Mouse (Mus musculus) kidney, embryonic 15.5 days (tissue): ENCODE measurements around the gene Frs3. TPM values are rescaled to one million over a fixed set of nuclear protein-coding genes. Genes with fewer than 3 reads are reported as not detected.

ENCODE experiments used
- ATAC-seq: fragments of 200-750 bp; cut with Nextera tagmentation; replicated peaks from 2 replicates; pipeline ENCODE4 v1.8.0; 2017; ENCODE audit warnings: moderate TSS enrichment; ENCODE audit not compliant: low FRiP score
- H3K27ac ChIP-seq: fragments of 300-500 bp; sonication (generic); 2 replicates; pipeline ENCODE4 v1.5.1; 2015; ENCODE audit warnings: mild to moderate bottlenecking, inconsistent platforms
- H3K27me3 ChIP-seq: fragments of 300-500 bp; sonication (generic); 2 replicates; pipeline ENCODE4 v1.6.1; 2015; ENCODE audit warnings: inconsistent platforms
- H3K36me3 ChIP-seq: fragments of 300-500 bp; sonication (generic); 2 replicates; pipeline ENCODE4 v1.6.1; 2015; ENCODE audit warnings: inconsistent platforms
- H3K4me1 ChIP-seq: fragments of 300-500 bp; sonication (generic); 2 replicates; pipeline ENCODE4 v1.6.1; 2015; ENCODE audit warnings: inconsistent platforms
- H3K4me2 ChIP-seq: fragments of 300-500 bp; sonication (generic); 2 replicates; pipeline ENCODE4 v1.6.1; 2015; ENCODE audit warnings: moderate library complexity, mild to moderate bottlenecking, inconsistent platforms
- H3K4me3 ChIP-seq: fragments of 300-500 bp; sonication (generic); replicated peaks from 2 replicates; pipeline ENCODE4 v1.5.1; 2015; ENCODE audit warnings: mild to moderate bottlenecking, inconsistent platforms
- H3K9ac ChIP-seq: fragments of 300-500 bp; sonication (generic); 2 replicates; pipeline ENCODE4 v1.6.1; 2015; ENCODE audit warnings: mild to moderate bottlenecking, inconsistent platforms
- H3K9me3 ChIP-seq: fragments of 300-500 bp; sonication (generic); replicated peaks from 2 replicates; pipeline ENCODE4 v1.6.1; 2016; ENCODE audit warnings: inconsistent platforms
- WGBS: fragments of 180-500 bp; shearing (Covaris S2); methylation state at CpG from one replicate; pipeline ENCODE4 v1.1.7; 2015; ENCODE audit warnings: mixed read lengths; 5-methylcytosine and 5-hydroxymethylcytosine counted together
- polyA plus RNA-seq: library from polyadenylated mRNA; unstranded; fragments of >200 nt; fragmentation: Nextera tagmentation; extraction: Ambion mirVana; gene quantifications from 2 replicates; pipeline ENCODE4 v1.2.1, GENCODE M21; 2015

Frs3 gene
- polyA plus RNA-seq, 1 experiment from 2014 or later, result 6.7 TPM

DNA sequence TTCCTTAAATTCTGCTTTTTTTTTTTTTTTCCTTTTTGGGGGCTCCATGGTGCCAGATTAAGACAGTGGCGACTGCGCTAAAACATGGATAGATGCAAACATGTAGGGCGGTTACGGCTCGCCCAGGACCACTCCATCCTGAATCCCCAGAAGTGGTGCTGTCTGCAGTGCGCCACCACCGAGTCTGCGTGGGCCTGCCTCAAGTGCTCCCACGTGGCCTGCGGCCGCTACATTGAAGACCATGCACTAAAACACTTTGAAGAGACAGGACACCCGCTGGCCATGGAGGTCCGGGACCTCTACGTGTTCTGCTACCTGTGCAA is 16.9 kb upstream of the Frs3 start:
- Histone ChIP-seq H3K27me3 (peaks cover 19% of the 10 kb centered on the region; the same call in 1 of the 2 replicates), H3K9me3 (no peaks in the 10 kb centered on the region), H3K4me1 (peaks cover 23% of the 10 kb centered on the region), H3K4me2 (peak overlapping the region; percentile 81), H3K4me3 (peak overlapping the region; percentile 47), H3K36me3 (peaks cover 13% of the 10 kb centered on the region), H3K9ac (peak overlapping the region; percentile 40), H3K27ac (peak overlapping the region; percentile 59; the same call in 1 of the 2 replicates)
- peak; percentile 38 for ATAC-seq
- WGBS, result 14% methylated on average over 14 of the region's 14 CpGs

DNA sequence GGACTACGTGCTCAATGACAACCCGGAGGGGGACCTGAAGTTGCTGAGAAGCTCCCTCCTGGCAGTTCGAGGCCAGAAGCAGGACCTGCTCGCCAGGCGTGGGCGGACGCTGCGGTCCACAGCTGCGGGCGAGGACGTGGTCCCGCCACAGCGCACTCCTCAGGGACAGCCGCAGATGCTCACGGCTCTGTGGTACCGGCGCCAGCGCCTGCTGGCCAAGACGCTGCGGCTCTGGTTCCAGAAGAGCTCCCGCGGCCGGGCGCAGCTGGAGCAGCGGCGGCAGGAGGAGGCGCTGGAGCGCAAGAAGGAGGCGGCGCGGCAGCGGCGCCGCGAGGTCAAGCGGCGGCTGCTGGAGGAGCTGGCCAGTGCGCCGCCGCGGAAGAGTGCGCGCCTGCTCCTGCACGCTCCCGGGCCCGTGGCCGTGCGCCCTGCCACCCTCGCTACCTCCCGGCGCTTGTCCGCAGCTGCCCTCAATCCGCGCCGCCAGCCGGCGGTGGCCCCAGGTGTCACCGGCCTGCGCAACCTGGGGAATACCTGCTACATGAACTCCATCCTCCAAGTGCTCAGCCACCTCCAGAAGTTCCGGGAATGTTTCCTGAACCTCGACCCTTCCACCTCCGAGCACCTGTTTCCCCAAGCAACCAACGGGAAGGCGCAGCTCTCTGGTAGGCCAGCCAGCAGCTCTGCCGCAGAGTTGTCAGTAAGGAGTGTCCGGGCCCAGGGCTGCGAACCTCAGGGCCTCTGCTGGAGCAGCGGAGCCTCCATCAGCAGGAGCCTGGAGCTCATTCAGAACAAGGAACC is 16.3 kb upstream of the Frs3 start:
- peaks cover 23% of the 10 kb centered on the region for H3K4me1 ChIP-seq
- peaks cover 18% of the 10 kb centered on the region for H3K36me3 ChIP-seq
- H3K4me2 ChIP-seq, result peak overlapping the region; percentile 81
- H3K27me3 ChIP-seq, result peaks cover 19% of the 10 kb centered on the region; the same call in 1 of the 2 replicates
- H3K4me3 ChIP-seq, result peak overlapping the region; percentile 47
- no peaks in the 10 kb centered on the region for H3K9me3 ChIP-seq
- peak overlapping the region; percentile 40 for H3K9ac ChIP-seq
- ATAC-seq, result peak; percentile 87
- 4% methylated on average over 68 of the region's 68 CpGs for WGBS
- peak overlapping the region; percentile 59 for H3K27ac ChIP-seq

DNA sequence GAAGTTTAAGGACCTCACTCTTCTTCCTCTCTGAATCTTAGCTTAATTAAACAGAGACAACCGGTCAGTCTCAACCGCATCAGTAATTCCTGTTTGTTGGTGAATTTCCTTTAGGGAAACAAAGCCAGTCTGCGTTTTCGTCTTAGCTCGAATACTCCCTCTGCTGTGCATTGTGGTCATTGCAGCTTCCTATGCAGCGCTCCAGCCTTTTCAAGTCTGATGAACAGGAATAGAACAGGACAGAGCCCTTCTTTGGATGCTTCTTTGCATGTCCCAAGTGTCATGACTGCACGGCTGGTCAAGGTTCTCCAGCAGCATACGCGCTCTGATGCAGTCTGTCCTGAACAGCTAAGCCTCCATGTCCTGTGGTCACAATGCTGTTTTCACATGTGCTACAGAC is 12.2 kb upstream of the Frs3 start:
- peaks cover 10% of the 10 kb centered on the region; the same call in 1 of the 2 replicates for H3K27me3 ChIP-seq
- no peak overlapping the region for H3K4me3 ChIP-seq
- H3K4me2 ChIP-seq, result no peak overlapping the region
- 21% methylated on average over 9 of the region's 9 CpGs for WGBS
- ATAC-seq, result no peak
- H3K4me1 ChIP-seq, result peaks cover 26% of the 10 kb centered on the region
- no peaks in the 10 kb centered on the region for H3K9me3 ChIP-seq
- no peak overlapping the region for H3K27ac ChIP-seq
- peaks cover 44% of the 10 kb centered on the region for H3K36me3 ChIP-seq
- no peak overlapping the region for H3K9ac ChIP-seq

DNA sequence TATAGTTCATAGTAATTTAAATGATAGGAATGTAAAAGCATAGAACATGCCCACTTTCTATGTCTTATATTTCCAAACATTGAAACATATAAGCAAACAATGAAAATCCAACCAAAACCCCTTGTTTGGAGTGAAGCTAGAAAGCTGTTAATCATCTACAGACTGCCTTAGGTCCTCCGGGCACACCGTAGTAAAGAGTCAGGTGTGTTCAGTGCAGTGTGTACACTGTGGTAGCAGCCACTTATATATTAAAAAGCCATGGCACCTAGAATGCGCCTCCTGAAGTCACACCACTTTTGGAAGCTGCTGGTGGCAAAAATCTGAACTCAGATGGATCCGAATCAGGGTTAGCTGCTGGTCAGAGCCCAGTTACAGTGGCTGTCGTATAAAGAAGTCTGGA is 10.6 kb upstream of the Frs3 start:
- ATAC-seq, result 0 out of 2 replicates have a peak, but pooled peaks have one; percentile 55
- peak overlapping the region; percentile 6; the same call in 1 of the 2 replicates for H3K4me2 ChIP-seq
- H3K9me3 ChIP-seq, result no peaks in the 10 kb centered on the region
- WGBS, result 78% methylated on average over 5 of the region's 5 CpGs
- H3K4me1 ChIP-seq, result peaks cover 12% of the 10 kb centered on the region
- no peak overlapping the region for H3K9ac ChIP-seq
- H3K27me3 ChIP-seq, result peaks cover 2% of the 10 kb centered on the region; the same call in 1 of the 2 replicates
- H3K36me3 ChIP-seq, result peaks cover 60% of the 10 kb centered on the region
- no peak overlapping the region for H3K4me3 ChIP-seq
- H3K27ac ChIP-seq, result peak overlapping the region; percentile 69; the same call in 1 of the 2 replicates

DNA sequence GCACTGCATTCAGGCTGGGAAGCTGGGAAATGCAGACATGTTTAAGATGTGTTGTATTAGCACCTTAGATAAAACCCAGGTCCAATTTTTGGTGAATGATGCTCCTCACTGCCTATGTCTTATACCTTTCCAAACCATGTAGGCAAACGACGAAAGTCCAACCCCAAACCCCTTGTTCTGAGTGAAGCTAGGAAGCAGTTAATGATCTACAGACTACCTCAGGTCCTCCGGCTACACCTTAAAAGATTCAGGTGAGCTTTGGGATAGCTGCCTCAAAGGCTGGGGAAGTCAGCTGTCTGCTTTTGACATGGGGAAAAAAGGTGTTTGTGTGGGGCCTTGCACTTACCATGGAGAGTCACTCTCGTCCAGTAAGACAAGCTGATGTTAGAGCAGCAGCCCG is 10.1 kb upstream of the Frs3 start:
- WGBS, result 77% methylated on average over 5 of the region's 5 CpGs
- H3K4me3 ChIP-seq, result no peak overlapping the region
- H3K27ac ChIP-seq, result peak overlapping the region; percentile 69; the same call in 1 of the 2 replicates
- H3K4me1 ChIP-seq, result 0 out of 2 replicates have a peak, but pooled peaks cover 7% of the 10 kb centered on the region
- H3K9ac ChIP-seq, result no peak overlapping the region
- no peaks in the 10 kb centered on the region for H3K27me3 ChIP-seq
- no peaks in the 10 kb centered on the region for H3K9me3 ChIP-seq
- peaks cover 65% of the 10 kb centered on the region for H3K36me3 ChIP-seq
- H3K4me2 ChIP-seq, result peak overlapping the region; percentile 6; the same call in 1 of the 2 replicates
- no peak for ATAC-seq

DNA sequence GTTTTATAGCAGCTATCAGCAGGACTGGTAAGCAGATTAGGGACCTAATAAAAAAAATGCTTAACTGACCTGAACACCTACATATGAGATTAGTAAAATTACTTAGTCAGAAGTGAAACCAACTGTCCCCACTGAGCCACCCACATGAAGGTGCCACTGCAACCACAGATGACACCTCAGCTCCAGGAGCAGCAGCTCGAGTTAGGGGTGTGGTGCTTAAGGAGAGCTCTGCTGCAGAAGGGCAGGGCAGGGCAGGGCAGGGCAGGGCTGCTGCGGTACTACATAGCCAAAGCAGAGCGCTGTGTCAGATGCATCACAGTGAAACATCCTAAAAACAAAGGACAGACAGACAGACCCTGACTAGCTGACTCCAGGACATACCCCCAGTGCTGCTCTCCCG is 6.0 kb upstream of the Frs3 start:
- H3K4me3 ChIP-seq, result no peak overlapping the region
- WGBS, result 75% methylated on average over 4 of the region's 4 CpGs
- no peaks in the 10 kb centered on the region for H3K27me3 ChIP-seq
- no peak overlapping the region for H3K9ac ChIP-seq
- ATAC-seq, result no peak
- H3K36me3 ChIP-seq, result peaks cover 68% of the 10 kb centered on the region
- no peak overlapping the region for H3K27ac ChIP-seq
- peaks cover 12% of the 10 kb centered on the region for H3K4me1 ChIP-seq
- H3K4me2 ChIP-seq, result no peak overlapping the region
- H3K9me3 ChIP-seq, result no peaks in the 10 kb centered on the region

DNA sequence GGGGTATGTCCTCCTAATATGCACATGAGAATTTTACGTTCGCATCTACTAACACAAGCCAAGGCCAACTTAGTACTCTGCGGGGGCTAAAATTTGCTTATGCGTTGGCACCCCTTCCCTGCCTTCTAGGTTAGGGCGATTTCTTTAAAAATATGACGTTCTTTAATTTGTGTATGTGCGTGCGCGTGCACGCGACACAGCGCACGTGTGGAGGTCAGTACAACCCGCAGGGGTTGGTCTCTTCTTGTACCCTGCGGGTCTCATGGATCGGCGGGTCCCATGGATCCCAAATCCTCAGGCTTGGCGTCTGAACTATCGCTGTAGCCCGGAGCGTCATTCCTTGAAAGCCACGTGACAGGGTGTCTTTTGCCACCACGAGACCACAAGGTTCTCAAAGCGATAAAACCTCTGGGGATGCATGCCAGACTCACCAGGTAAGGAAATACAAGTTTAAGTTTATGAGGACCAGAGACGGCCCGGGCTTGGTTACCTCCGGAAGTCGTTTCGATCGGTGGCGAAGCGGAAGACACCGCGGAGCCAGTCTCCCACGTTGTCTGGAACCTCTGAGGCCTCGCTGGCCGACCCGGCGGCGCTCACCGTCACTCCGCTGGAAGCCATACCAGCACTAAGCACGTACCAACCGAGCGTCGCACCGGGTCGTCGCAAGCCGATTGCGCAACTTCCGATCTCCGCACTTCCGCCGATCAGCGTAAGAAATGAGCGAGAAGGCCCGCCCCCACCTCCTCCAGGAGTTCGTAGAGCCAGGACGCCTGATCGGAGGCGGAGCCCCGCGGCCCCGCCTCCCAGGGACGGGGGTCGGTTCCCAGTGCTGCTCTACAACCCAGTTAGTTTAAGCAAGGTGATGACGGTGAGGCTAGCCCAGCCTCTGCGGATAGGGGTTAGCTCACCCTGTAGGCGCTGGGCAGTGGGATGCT is 1.2 kb upstream of the Frs3 start:
- H3K27ac ChIP-seq, result peak overlapping the region; percentile 87
- peak overlapping the region; percentile 97 for H3K4me2 ChIP-seq
- H3K36me3 ChIP-seq, result peaks cover 34% of the 10 kb centered on the region
- peak overlapping the region; percentile 83 for H3K9ac ChIP-seq
- ATAC-seq, result peak; percentile 90
- no peaks in the 10 kb centered on the region for H3K9me3 ChIP-seq
- H3K4me3 ChIP-seq, result peak overlapping the region; percentile 87
- H3K4me1 ChIP-seq, result peaks cover 28% of the 10 kb centered on the region
- 1% methylated on average over 70 of the region's 70 CpGs for WGBS
- H3K27me3 ChIP-seq, result no peaks in the 10 kb centered on the region

DNA sequence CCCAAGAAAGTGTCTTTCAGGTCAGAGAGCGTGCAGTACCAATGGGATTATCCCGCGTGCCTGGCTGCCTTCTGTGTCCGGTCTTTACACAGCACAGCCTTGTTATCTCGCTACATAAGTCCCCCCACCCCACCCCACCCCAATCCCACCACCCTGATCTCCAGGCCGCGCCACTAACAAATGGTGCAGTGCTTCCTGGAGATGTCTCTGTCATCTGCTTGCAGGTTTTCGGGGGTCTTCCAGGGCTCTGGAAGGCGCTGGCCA is 554 bp upstream of the Frs3 start, which contains the start of gene Tomm6:
Tomm6 (minus strand) TSS at position 43 of the 264 bp plus-strand sequence.
- peak within 1 kb of the TSS; percentile 87 for H3K4me3 ChIP-seq
- H3K36me3 ChIP-seq, result peaks cover 28% of the 10 kb centered on the region
- no peak for ATAC-seq
- peak within 1 kb of the TSS; percentile 87 for H3K27ac ChIP-seq
- under 1% methylated on average over 9 of the region's 9 CpGs for WGBS
- H3K9me3 ChIP-seq, result no peaks in the 10 kb centered on the region
- peaks cover 5% of the 10 kb centered on the region; the same call in 1 of the 2 replicates for H3K27me3 ChIP-seq
- peaks cover 29% of the 10 kb centered on the region for H3K4me1 ChIP-seq
- H3K9ac ChIP-seq, result peak within 1 kb of the TSS; percentile 83
- H3K4me2 ChIP-seq, result peak within 1 kb of the TSS; percentile 97

DNA sequence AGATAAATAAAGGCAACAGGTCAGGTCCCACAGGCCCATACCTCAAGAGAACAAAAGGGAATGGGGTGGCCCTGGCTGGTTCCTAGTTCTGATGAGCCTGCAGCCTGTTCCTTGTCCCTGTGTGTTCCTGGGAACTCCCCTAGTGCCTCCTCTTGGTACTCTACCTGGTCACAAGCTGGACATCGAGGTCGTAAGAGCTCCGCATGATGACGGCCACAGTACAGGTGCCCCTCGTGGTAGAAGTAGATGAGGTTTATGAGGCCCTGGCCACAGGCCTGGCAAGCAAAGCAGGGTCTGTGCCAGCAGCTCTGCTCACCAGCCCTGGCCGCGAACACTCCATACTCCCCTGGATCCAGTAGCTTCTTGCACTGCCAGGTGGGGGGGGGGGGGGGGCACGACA is 1.1 kb downstream of the Frs3 start:
- Histone ChIP-seq H3K27me3 (peaks cover 10% of the 10 kb centered on the region; the same call in 1 of the 2 replicates), H3K36me3 (peaks cover 12% of the 10 kb centered on the region), H3K4me1 (peaks cover 42% of the 10 kb centered on the region), H3K4me2 (peak overlapping the region; percentile 97; the same call in 1 of the 2 replicates), H3K9me3 (no peaks in the 10 kb centered on the region), H3K27ac (no peak overlapping the region), H3K4me3 (peak overlapping the region; percentile 87), H3K9ac (no peak overlapping the region)
- ATAC-seq, result no peak
- 77% methylated on average over 8 of the region's 8 CpGs for WGBS

DNA sequence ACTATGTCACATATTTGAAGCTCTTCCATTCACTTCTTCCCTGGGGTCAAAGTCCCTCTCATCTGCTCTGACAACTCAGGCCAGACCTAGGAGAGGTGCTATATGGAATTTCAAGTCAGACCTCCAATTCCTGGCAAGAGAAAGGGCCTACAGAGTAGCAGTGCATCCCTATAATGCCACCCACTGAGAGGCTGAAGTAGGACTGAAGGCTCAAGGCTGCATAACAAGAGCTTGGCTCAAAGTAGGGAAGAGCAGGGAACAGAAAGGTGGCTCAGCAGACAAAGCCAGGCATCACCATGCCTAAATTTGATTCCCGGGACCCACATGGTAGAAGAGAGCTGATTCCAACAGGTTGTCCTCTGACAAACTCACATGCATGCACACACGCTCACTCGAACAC is 2.8 kb downstream of the Frs3 start:
- no peaks in the 10 kb centered on the region for H3K9me3 ChIP-seq
- no peak overlapping the region for H3K9ac ChIP-seq
- H3K27ac ChIP-seq, result no peak overlapping the region
- peaks cover 48% of the 10 kb centered on the region for H3K4me1 ChIP-seq
- ATAC-seq, result no peak
- H3K4me3 ChIP-seq, result no peak overlapping the region
- 86% methylated on average over 3 of the region's 3 CpGs for WGBS
- peaks cover 14% of the 10 kb centered on the region; the same call in 1 of the 2 replicates for H3K27me3 ChIP-seq
- H3K4me2 ChIP-seq, result no peak overlapping the region
- no peaks in the 10 kb centered on the region for H3K36me3 ChIP-seq

DNA sequence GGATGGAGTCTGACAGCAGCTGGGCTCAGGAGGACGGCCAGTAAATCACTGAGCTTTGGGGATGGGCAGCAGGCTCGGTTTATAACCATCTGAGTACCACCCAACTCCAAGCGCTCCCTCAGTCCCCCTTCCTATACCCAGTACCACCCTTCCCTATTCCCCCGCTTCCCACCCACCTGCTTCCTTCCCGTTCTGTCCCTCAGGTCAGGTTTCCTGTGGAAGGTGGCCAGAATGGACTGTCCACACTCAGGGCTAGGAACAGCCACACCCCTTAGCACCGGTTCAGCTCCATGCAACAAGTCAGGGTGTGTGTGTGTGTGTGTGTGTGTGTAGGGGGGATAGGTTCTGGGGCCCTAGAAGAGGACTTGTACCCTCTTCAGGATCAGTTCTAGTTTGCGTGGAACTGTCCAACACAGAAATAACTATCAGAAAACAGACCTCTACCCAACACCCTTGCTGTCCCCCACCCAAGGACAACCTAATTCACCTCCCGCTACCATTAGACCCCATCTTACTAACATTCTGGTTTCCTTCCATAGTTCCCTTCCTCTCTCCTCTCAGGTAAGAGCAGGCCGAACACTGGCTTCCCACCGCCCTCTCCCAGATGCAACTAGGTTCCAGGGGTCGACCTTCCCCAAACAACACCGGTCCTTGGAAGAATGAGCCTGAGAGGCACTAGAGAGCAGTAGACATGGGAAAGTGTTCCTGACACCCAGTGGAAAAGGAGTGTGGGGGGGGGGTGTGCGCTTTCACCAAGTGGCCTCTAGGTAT is 5.0 kb downstream of the Frs3 start:
- 24% methylated on average over 13 of the region's 13 CpGs for WGBS
- Histone ChIP-seq H3K27ac (peak overlapping the region; percentile 85), H3K9ac (peak overlapping the region; percentile 89), H3K4me2 (peak overlapping the region; percentile 95), H3K4me3 (peak overlapping the region; percentile 83), H3K36me3 (0 out of 2 replicates have a peak, but pooled peaks cover 3% of the 10 kb centered on the region), H3K4me1 (peaks cover 34% of the 10 kb centered on the region), H3K9me3 (no peaks in the 10 kb centered on the region), H3K27me3 (peaks cover 14% of the 10 kb centered on the region; the same call in 1 of the 2 replicates)
- ATAC-seq, result no peak
